Mouse (Mus musculus) cerebellum, adult 18-20 months (tissue): Measurements from ENCODE around the gene Best3.
A peak's percentile ranks its signal among the peaks of the same experiment; 100 is the strongest.

Source experiments
- DNase-seq, 2 experiments: peaks; one replicate each; pipeline ENCODE4 v3.0.0; 2021

The Best3 gene

DNA sequence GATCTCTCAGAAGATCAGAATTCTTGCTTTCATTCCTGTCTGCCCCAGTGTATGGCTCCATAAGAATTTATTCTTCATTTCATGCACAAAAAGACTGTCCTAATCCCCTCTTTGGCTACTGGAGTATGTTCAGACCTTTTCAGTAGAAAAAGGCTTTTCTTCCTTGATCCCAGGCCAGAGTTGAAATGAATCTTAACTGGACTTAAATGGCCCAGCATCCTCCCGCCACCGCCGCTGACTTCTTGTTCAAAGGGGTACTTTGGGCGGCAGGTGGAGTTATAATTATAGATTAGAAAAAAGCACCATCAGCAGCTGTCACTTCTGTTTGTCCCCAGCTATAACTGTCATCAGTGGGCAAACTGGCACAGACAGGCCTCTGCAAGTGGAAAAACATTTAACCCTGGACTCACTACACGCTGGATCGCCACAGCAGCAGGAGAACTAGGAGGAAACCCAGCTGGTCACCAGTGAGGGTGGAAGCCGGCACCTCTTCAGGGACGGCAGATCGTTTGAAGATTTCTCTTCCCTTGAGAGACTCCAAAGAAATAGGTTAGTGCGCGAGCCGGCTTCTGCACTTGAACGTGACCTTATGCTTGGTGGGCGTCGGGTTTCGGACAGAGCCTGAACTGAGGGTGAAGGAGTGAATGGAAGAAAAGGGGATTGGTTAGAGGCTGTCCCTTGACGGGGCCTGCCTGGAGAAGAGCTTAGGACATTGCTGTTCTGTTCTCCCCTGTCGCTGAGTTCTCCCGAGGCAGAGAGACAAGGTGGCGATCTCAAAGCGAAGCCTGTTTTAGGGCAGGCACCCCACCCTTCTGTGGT, at the start of gene Best3:
TSS of gene Best3 (plus strand) at position 51 of the 819 bp plus-strand sequence.
- no peak for DNase-seq

DNA sequence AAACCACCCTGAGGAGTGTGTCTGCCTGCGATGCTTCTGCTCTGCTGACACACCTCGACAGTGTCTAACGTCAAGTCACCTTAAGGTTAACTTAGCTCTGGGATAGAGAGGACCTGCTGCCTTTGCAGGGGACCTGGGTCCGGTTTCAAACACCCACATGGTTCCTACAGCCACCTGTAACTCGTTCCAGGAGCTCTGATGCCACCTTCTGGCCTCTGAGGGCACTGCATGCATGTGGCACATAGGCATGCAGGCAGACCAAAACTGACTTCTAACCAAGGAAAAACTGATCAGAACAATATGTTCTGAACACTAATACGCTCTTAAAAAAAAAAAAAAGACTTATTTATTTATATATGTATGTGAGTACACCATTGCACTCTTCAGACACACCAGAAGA, 43.1 kb upstream of the Best3 start:
- DNase-seq: peak in 1 of 2 experiments; percentile 24

DNA sequence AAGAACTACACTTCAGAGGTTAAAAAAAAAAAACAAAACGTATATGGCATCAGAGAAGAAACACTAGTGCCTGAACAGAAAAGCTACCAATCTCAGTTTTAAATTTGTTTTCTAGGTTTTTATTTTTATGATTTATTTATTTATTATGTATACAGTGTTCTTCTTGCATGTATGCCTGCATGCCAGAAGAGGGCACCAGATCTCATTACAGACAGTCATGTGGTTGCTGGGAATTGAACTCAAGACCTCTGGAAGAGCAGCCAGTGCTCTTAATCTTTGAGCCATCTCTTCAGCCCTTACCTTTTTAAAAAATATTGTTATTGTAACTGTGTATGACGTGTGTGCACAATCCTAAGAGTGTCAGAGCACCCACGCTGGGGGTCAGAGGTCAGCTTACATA, 42.0 kb upstream of the Best3 start:
- DNase-seq: no peak

GRCm38 (mm10) chr10:116944940-116945339, 41.2 kb upstream of the Best3 start:
- no peak for DNase-seq

GRCm38 (mm10) chr10:116948414-116948813, 37.7 kb upstream of the Best3 start:
- DNase-seq: no peak

- DNase-seq: peak in 1 of 2 experiments; percentile 68
These were observed 36.8 kb upstream of the Best3 start for GRCm38 (mm10) chr10:116949111-116950008.

- peak; percentile 87 to 97 for DNase-seq
These were observed 35.9 kb upstream of the Best3 start, which contains the start of gene Rab3ip for GRCm38 (mm10) chr10:116950009-116950769. TSS of gene Rab3ip (minus strand) at chr10:116950769.

DNA sequence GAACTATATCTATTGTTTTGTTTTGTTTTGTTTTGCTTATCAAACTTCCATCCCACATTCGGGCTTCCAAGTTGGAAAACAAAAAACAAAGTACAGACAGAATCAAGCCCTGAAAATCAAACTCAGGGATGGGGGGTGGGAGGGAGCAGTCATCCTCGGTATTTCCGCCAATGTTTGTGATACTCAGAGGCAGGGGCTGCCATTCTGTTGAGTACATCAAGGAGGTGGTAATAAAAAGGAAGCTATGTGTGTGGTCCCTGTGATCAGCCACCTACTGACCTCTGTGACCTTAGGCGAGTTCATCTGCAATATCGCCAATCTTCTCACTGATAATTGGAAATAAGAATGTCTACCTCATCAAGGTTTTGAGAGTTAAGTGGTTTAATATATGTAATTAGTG, 35.2 kb upstream of the Best3 start:
- DNase-seq: no peak

GRCm38 (mm10) chr10:116955191-116955590, 30.9 kb upstream of the Best3 start:
- DNase-seq: no peak

GRCm38 (mm10) chr10:116956483-116957158, 29.5 kb upstream of the Best3 start:
- no peak for DNase-seq

DNA sequence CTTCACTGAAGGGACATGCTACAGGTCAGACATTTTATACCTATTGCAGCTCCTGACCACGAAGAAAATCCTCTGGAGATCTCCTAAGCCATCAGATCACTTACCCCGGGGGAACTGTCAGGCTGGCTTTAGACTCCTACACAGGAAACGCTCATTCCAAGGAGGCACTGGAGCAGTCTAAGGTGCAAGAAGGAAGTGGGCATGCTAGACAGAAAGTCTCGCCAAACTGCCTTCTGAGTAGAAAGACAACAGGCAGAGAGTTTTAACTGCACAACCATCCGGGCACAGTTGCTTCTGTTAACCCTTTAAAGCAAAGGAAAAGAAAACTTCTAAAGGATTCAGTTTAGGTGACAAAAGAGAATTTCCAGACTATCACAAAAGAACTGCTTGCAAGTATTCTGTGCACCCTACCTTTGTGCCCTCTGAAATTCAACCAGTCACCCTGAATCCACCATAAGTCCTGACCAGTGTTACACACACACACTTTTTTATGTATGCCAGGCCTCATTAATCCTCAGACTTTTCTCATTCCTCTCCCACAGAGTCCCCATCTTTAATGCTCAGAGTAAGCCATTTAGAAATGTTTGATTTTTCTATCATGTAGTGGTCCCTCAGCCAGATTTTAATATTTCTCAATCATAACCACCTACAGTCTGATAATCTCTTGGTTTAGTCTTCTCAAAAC, 28.1 kb upstream of the Best3 start:
- no peak for DNase-seq

DNA sequence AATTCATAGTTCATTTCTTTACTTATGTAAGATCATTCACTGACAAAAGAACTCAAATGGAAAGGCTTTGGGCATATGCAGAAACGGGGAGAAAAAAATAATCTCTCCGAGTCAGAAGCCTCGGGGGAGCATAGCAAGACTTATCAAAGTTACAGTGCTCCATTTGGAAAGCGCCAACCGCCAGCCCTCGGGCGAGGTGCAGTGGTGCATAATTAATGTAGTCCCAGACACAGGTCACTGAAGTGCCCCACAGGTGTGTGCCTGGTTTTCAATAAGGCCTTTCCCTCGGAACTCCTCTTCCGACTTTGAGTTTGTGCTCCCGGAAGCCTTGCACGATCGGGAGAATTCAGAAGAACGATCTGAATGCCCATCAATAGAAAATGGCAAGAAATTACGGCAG, 24.0 kb upstream of the Best3 start:
- no peak for DNase-seq

GRCm38 (mm10) chr10:116962803-116963202, 23.3 kb upstream of the Best3 start:
- no peak for DNase-seq

GRCm38 (mm10) chr10:116964084-116964483, 22.0 kb upstream of the Best3 start:
- no peak for DNase-seq

GRCm38 (mm10) chr10:116964571-116964970, 21.5 kb upstream of the Best3 start:
- DNase-seq: no peak

- DNase-seq: no peak
These were observed 20.8 kb upstream of the Best3 start for GRCm38 (mm10) chr10:116965297-116965696.

DNA sequence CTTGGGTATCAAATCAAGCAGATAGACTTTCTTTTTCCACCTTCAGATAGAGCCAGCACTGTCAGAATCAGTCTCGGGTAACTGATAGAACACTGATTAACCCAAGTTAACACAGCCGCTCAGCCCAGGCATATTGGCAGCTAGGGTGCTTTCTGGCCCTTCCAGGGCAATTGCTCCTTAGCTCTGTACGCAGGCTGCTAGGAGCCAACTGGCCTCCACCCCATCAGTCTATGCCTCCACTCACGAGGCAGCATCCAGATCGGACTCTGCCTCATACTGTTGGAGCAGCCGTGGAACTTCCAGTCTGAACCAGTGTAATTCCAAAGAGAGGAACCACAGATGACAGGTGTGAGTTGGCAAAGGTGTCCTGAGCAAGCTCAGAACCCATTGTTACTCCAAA, 20.0 kb upstream of the Best3 start:
- no peak for DNase-seq

- DNase-seq: no peak
These were observed 17.4 kb upstream of the Best3 start for GRCm38 (mm10) chr10:116968741-116969140.

GRCm38 (mm10) chr10:116972509-116972908, 13.6 kb upstream of the Best3 start, which contains the start of gene Gm10271:
TSS of gene Gm10271 (minus strand) at chr10:116972609.
- DNase-seq: no peak

- no peak for DNase-seq
These were observed 8.7 kb upstream of the Best3 start for GRCm38 (mm10) chr10:116977455-116977854.

DNA sequence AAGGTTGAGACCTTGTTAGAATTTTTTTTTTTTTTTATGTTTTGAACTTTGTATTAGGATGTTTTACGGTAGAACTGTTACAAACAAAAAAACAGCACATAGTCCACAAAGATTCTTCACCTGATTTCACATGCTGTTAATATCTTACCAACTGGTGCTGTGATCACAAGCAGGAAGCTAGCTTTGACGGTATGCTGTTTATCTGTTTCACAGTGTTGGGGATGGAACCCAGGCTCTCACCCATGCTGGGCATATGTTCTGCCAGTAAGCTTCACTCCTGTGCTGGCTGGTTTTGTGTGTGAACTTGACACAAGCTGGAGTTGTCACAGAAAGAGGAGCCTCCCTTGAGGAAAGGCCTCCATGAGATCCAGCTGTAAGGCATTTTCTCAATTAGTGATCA, 8.3 kb upstream of the Best3 start:
- DNase-seq: no peak

GRCm38 (mm10) chr10:116978841-116979240, 7.3 kb upstream of the Best3 start:
- no peak for DNase-seq
